Mouse (Mus musculus) liver, embryonic 13.5 days (tissue): Measurements from ENCODE around the gene Chst8. TPM values are rescaled to one million over a fixed set of nuclear protein-coding genes. Genes with fewer than 3 reads are reported as not detected.

Source experiments
- ATAC-seq: fragments of 200-750 bp; cut with Nextera tagmentation; 2 replicates; pipeline ENCODE4 v1.8.0; 2017; ENCODE audit warnings: low read depth, mild to moderate bottlenecking, moderate number of reproducible peaks, moderate library complexity
- DNase-seq: peaks from one replicate; pipeline ENCODE4 v3.0.0; 2022
- H3K27ac ChIP-seq: fragments of 300-500 bp; sonication (generic); 2 replicates; pipeline ENCODE4 v1.5.1; 2015; ENCODE audit warnings: moderate library complexity, mild to moderate bottlenecking, inconsistent platforms
- H3K27me3 ChIP-seq: fragments of 300-500 bp; sonication (generic); 2 replicates; pipeline ENCODE4 v1.6.1; 2015; ENCODE audit warnings: mild to moderate bottlenecking, inconsistent platforms
- H3K36me3 ChIP-seq: fragments of 300-500 bp; sonication (generic); 2 replicates; pipeline ENCODE4 v1.6.1; 2015; ENCODE audit warnings: mild to moderate bottlenecking, inconsistent platforms
- H3K4me1 ChIP-seq: fragments of 300-500 bp; sonication (generic); replicated peaks from 2 replicates; pipeline ENCODE4 v1.6.1; 2015; ENCODE audit warnings: inconsistent platforms
- H3K4me2 ChIP-seq: fragments of 300-500 bp; sonication (generic); 2 replicates; pipeline ENCODE4 v1.6.1; 2015; ENCODE audit warnings: inconsistent platforms, mild to moderate bottlenecking, moderate library complexity
- H3K4me3 ChIP-seq: fragments of 300-500 bp; sonication (generic); replicated peaks from 2 replicates; pipeline ENCODE4 v1.5.1; 2015; ENCODE audit warnings: mild to moderate bottlenecking, inconsistent platforms
- H3K9ac ChIP-seq: fragments of 300-500 bp; sonication (generic); 2 replicates; pipeline ENCODE4 v1.6.1; 2015; ENCODE audit warnings: mild to moderate bottlenecking, inconsistent platforms
- H3K9me3 ChIP-seq: fragments of 300-500 bp; sonication (generic); replicated peaks from 2 replicates; pipeline ENCODE4 v1.6.1; 2016; ENCODE audit warnings: inconsistent platforms
- WGBS: fragments of 180-500 bp; shearing (Covaris S2); methylation state at CpG from one replicate; pipeline ENCODE4 v1.1.7; 2015; ENCODE audit not compliant: insufficient replicate concordance; 5-methylcytosine and 5-hydroxymethylcytosine counted together
- polyA plus RNA-seq: library from polyadenylated mRNA; unstranded; fragments of >200 nt; fragmentation: Nextera tagmentation; extraction: Ambion mirVana; gene quantifications from 2 replicates; pipeline ENCODE4 v1.2.1, GENCODE M21; 2015

The Chst8 gene
- polyA plus RNA-seq, 1 experiment from 2014 or later = 0.53 TPM

- no peaks in the 10 kb centered on the region for H3K36me3 ChIP-seq
- ATAC-seq = no peak
- no peak for DNase-seq
- WGBS = 32% methylated on average over 13 of the region's 13 CpGs
- H3K9ac ChIP-seq = no peak overlapping the region
- H3K4me1 ChIP-seq = no peaks in the 10 kb centered on the region
- no peaks in the 10 kb centered on the region for H3K9me3 ChIP-seq
- no peak overlapping the region for H3K27ac ChIP-seq
- no peak overlapping the region for H3K4me3 ChIP-seq
- H3K27me3 ChIP-seq = no peaks in the 10 kb centered on the region
- H3K4me2 ChIP-seq = no peak overlapping the region
Measured at GRCm38 (mm10) chr7:34774020-34774419, 38.5 kb downstream of the Chst8 start.

GRCm38 (mm10) chr7:34773309-34773708 lies 39.2 kb downstream of the Chst8 start:
- Histone ChIP-seq H3K27me3 (no peaks in the 10 kb centered on the region), H3K9ac (no peak overlapping the region), H3K36me3 (no peaks in the 10 kb centered on the region), H3K9me3 (no peaks in the 10 kb centered on the region), H3K4me3 (no peak overlapping the region), H3K27ac (no peak overlapping the region), H3K4me2 (no peak overlapping the region), H3K4me1 (no peaks in the 10 kb centered on the region)
- WGBS = 77% methylated on average over 5 of the region's 5 CpGs
- no peak for DNase-seq
- ATAC-seq = no peak

- ATAC-seq = no peak
- Histone ChIP-seq H3K27me3 (no peaks in the 10 kb centered on the region), H3K9me3 (no peaks in the 10 kb centered on the region), H3K4me2 (no peak overlapping the region), H3K9ac (no peak overlapping the region), H3K4me1 (no peaks in the 10 kb centered on the region), H3K36me3 (no peaks in the 10 kb centered on the region), H3K4me3 (no peak overlapping the region), H3K27ac (no peak overlapping the region)
- 50% methylated on average over 8 of the region's 8 CpGs for WGBS
- DNase-seq = no peak
Measured at GRCm38 (mm10) chr7:34769531-34769930, 43.0 kb downstream of the Chst8 start.

GRCm38 (mm10) chr7:34764250-34765148 lies 48.0 kb downstream of the Chst8 start:
- no peak overlapping the region for H3K4me2 ChIP-seq
- no peak overlapping the region for H3K4me3 ChIP-seq
- H3K36me3 ChIP-seq = no peaks in the 10 kb centered on the region
- ATAC-seq (no peak), DNase-seq (no peak)
- no peaks in the 10 kb centered on the region for H3K4me1 ChIP-seq
- 71% methylated on average over 18 of the region's 18 CpGs for WGBS
- no peaks in the 10 kb centered on the region for H3K9me3 ChIP-seq
- H3K27ac ChIP-seq = no peak overlapping the region
- H3K9ac ChIP-seq = no peak overlapping the region
- H3K27me3 ChIP-seq = no peaks in the 10 kb centered on the region

- Histone ChIP-seq H3K27ac (no peak overlapping the region), H3K36me3 (no peaks in the 10 kb centered on the region), H3K4me2 (no peak overlapping the region), H3K9ac (no peak overlapping the region), H3K4me1 (no peaks in the 10 kb centered on the region), H3K27me3 (no peaks in the 10 kb centered on the region), H3K9me3 (no peaks in the 10 kb centered on the region), H3K4me3 (no peak overlapping the region)
- ATAC-seq (no peak), DNase-seq (no peak)
- WGBS = 64% methylated on average over 7 of the region's 7 CpGs
Measured at GRCm38 (mm10) chr7:34759378-34759822, 53.1 kb downstream of the Chst8 start.

- DNase-seq (no peak), ATAC-seq (no peak)
- Histone ChIP-seq H3K4me3 (no peak overlapping the region), H3K27me3 (no peaks in the 10 kb centered on the region), H3K9me3 (no peaks in the 10 kb centered on the region), H3K36me3 (no peaks in the 10 kb centered on the region), H3K4me1 (no peaks in the 10 kb centered on the region), H3K9ac (no peak overlapping the region), H3K27ac (no peak overlapping the region), H3K4me2 (no peak overlapping the region)
- WGBS = 62% methylated on average over 3 of the region's 3 CpGs
Measured at GRCm38 (mm10) chr7:34758721-34759120, 53.8 kb downstream of the Chst8 start.

GRCm38 (mm10) chr7:34757513-34757912 lies 55.0 kb downstream of the Chst8 start:
- Histone ChIP-seq H3K4me3 (no peak overlapping the region), H3K36me3 (no peaks in the 10 kb centered on the region), H3K9ac (no peak overlapping the region), H3K4me2 (no peak overlapping the region), H3K27ac (no peak overlapping the region), H3K4me1 (no peaks in the 10 kb centered on the region), H3K9me3 (no peaks in the 10 kb centered on the region), H3K27me3 (no peaks in the 10 kb centered on the region)
- no peak for DNase-seq
- no peak for ATAC-seq
- WGBS = 55% methylated on average over 4 of the region's 4 CpGs

GRCm38 (mm10) chr7:34753140-34753886 lies 59.2 kb downstream of the Chst8 start:
- no peak for DNase-seq

GRCm38 (mm10) chr7:34752151-34752762 lies 60.3 kb downstream of the Chst8 start:
- Histone ChIP-seq H3K4me2 (no peak overlapping the region), H3K4me1 (no peaks in the 10 kb centered on the region), H3K36me3 (no peaks in the 10 kb centered on the region), H3K27ac (no peak overlapping the region), H3K4me3 (no peak overlapping the region), H3K27me3 (no peaks in the 10 kb centered on the region), H3K9me3 (no peaks in the 10 kb centered on the region), H3K9ac (no peak overlapping the region)
- no peak for DNase-seq
- no peak for ATAC-seq
- 39% methylated on average over 10 of the region's 10 CpGs for WGBS

More at GRCm38 (mm10) chr7:34753140-34753886, 59.2 kb downstream of the Chst8 start:
- Histone ChIP-seq H3K36me3 (no peaks in the 10 kb centered on the region), H3K27ac (no peak overlapping the region), H3K9me3 (no peaks in the 10 kb centered on the region), H3K27me3 (no peaks in the 10 kb centered on the region), H3K4me1 (no peaks in the 10 kb centered on the region), H3K4me3 (no peak overlapping the region), H3K4me2 (no peak overlapping the region), H3K9ac (no peak overlapping the region)
- no peak for ATAC-seq
- WGBS = 70% methylated on average over 32 of the region's 32 CpGs

GRCm38 (mm10) chr7:34750350-34750749 lies 62.2 kb downstream of the Chst8 start:
- ATAC-seq (no peak), DNase-seq (no peak)
- 63% methylated on average over 7 of the region's 7 CpGs for WGBS
- Histone ChIP-seq H3K9ac (no peak overlapping the region), H3K4me3 (no peak overlapping the region), H3K4me2 (no peak overlapping the region), H3K27me3 (no peaks in the 10 kb centered on the region), H3K36me3 (no peaks in the 10 kb centered on the region), H3K9me3 (no peaks in the 10 kb centered on the region), H3K27ac (no peak overlapping the region), H3K4me1 (no peaks in the 10 kb centered on the region)

- no peaks in the 10 kb centered on the region for H3K36me3 ChIP-seq
- H3K27ac ChIP-seq = no peak overlapping the region
- H3K4me3 ChIP-seq = no peak overlapping the region
- H3K4me1 ChIP-seq = no peaks in the 10 kb centered on the region
- no peak overlapping the region for H3K9ac ChIP-seq
- H3K4me2 ChIP-seq = no peak overlapping the region
- no peak for DNase-seq
- H3K9me3 ChIP-seq = no peaks in the 10 kb centered on the region
- WGBS = 42% methylated on average over 3 of the region's 3 CpGs
- H3K27me3 ChIP-seq = no peaks in the 10 kb centered on the region
- no peak for ATAC-seq
Measured at GRCm38 (mm10) chr7:34749753-34750152, 62.8 kb downstream of the Chst8 start.
